Mouse (Mus musculus) embryo, embryonic 11.5 days (tissue): ENCODE results near the gene Hist1h4c.
"Not testable (repeated sequence)": the region's sequence is repeated elsewhere in the genome, so short reads cannot be mapped to it uniquely, and the experiment has no call there.

Source experiments
- DNase-seq: peaks from one replicate; pipeline ENCODE4 v3.0.0-alpha.2; 2012; ENCODE audit warnings: low read depth, low spot score

The Hist1h4c gene

GRCm38 (mm10) chr13:23729192-23729525 is 30.9 kb upstream of the Hist1h4c start:
- no peak for DNase-seq

- DNase-seq: no peak
Measured at GRCm38 (mm10) chr13:23728472-23729191, 30.4 kb upstream of the Hist1h4c start.

GRCm38 (mm10) chr13:23725213-23725612 is 27.0 kb upstream of the Hist1h4c start:
- no peak for DNase-seq

GRCm38 (mm10) chr13:23724239-23724638 is 26.0 kb upstream of the Hist1h4c start:
- no peak for DNase-seq

- not testable (repeated sequence) for DNase-seq
Measured at GRCm38 (mm10) chr13:23717593-23718245, 19.5 kb upstream of the Hist1h4c start.

GRCm38 (mm10) chr13:23717176-23717575 is 18.9 kb upstream of the Hist1h4c start:
- DNase-seq: no peak

- no peak for DNase-seq
Measured at GRCm38 (mm10) chr13:23716261-23717042, 18.2 kb upstream of the Hist1h4c start.

- no peak for DNase-seq
Measured at GRCm38 (mm10) chr13:23710374-23711089, 12.3 kb upstream of the Hist1h4c start, which contains the start of gene Hfe. Gene Hfe (minus strand): TSS chr13:23710854.

- no peak for DNase-seq
Measured at GRCm38 (mm10) chr13:23709714-23710373, 11.6 kb upstream of the Hist1h4c start.

- no peak for DNase-seq
Measured at GRCm38 (mm10) chr13:23708654-23709053, 10.4 kb upstream of the Hist1h4c start.

GRCm38 (mm10) chr13:23708041-23708440 is 9.8 kb upstream of the Hist1h4c start:
- no peak for DNase-seq

GRCm38 (mm10) chr13:23706771-23707170 is 8.5 kb upstream of the Hist1h4c start:
- no peak for DNase-seq

GRCm38 (mm10) chr13:23705751-23706356 is 7.6 kb upstream of the Hist1h4c start:
- no peak for DNase-seq

GRCm38 (mm10) chr13:23702801-23703200 is 4.5 kb upstream of the Hist1h4c start:
- not testable (repeated sequence) for DNase-seq

- DNase-seq: no peak
Measured at GRCm38 (mm10) chr13:23702220-23702619, 4.0 kb upstream of the Hist1h4c start.

GRCm38 (mm10) chr13:23700786-23701520 is 2.7 kb upstream of the Hist1h4c start:
- DNase-seq: peak; percentile 75

- no peak for DNase-seq
Measured at GRCm38 (mm10) chr13:23699767-23700166, 1.5 kb upstream of the Hist1h4c start.

GRCm38 (mm10) chr13:23698996-23699395 is 742 bp upstream of the Hist1h4c start:
- DNase-seq: no peak

GRCm38 (mm10) chr13:23697491-23698299 is 559 bp downstream of the Hist1h4c start:
- no peak for DNase-seq
